Mouse (Mus musculus): Measurements from ENCODE around the gene Aaas. TPM values are rescaled to one million over a fixed set of nuclear protein-coding genes. Genes with fewer than 3 reads are reported as not detected.

Aaas gene
- polyA plus RNA-seq (2012; rRNA removed): 21.5 and 27.0 TPM in 2 replicates

DNA sequence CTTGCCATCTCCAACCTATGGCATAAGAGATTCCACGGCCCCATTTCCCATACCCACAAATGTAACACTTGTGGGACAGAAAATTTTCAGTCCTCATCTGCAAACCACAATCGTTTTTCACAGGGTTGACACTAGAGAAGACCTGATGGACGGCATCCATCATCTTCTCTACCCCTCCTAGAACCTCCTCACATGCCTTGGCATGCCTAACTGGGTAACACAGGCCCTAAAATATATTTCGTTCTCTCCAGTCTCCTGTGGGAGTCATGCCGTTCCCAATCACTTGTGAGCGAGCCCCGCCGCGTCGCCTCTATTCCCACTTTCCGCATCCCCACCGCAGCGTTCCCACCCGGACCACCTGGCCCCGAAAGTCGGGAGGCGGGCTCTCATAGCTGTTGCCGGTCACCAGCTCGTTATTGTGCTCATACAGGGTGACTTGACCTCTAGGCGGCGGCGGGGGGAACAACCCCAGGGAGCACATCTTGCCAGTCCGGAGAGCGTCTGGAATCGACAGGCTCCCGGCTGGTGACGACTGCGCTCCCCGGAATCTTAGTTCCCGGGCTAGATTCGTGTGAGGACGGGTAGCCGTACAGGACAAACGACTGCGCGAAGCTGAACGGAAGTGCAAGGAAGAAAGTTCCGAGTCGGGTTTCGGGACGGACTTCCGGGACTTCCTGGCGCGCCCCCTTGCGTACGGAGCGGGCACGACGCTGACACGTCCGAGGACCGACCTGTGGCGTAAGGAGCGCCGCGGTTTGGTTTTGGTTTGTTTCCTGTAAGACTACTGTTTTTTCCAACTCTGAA, at the start of gene Aaas:
Gene Aaas, minus strand, starts transcription at position 634 of the 804 bp plus-strand sequence.
- DNase-seq (ENCODE audit: low read depth): no peak

DNA sequence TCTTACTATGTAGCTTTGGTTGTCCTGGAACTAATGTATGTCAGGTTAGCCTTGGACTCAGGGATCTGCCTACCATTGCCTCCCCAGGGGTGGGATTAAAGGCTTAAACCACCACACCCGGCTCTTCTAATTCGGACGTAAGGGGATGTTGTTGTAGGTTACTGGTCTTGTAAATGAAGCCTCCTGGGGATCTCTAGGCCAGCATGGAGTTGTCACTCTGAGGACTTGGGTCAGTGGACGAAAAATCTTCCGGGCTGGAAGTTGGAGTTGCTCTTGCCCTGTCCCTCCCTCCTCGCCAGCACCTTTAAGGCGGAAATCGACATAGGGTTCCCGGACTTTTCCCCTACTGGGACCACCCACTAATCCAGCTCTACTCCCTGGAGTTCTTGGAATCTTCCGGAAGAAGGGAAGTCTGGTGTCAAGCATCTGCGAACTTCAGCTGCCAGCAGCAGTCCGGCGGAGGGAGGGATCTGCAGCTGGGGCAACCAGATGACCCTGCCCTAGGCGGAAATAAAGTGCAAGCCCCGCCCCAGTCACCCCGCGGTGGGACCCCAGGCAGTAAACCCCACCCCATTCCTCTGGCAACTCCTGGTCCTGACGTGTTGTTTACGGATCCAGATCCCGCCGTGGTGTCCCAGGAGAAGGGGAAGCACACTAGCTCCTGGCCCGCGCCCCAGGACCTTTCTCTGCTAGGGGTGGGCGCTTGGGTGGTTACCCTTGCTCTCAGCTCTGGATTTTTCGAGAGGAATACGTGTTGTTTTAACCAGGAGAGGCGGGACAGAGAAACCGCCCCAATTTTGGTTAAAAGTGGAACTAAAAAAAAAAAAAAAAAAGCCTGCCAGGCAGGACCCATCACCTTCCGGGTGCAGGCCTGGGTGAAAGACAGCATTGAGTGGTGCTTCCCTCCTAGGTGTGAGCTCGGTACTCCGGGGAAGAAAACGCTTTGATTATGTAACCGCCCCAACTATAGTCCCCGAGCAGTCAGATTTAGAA, 49.0 kb upstream of the Aaas start:
- no peak for DNase-seq (ENCODE audit: low read depth)

DNA sequence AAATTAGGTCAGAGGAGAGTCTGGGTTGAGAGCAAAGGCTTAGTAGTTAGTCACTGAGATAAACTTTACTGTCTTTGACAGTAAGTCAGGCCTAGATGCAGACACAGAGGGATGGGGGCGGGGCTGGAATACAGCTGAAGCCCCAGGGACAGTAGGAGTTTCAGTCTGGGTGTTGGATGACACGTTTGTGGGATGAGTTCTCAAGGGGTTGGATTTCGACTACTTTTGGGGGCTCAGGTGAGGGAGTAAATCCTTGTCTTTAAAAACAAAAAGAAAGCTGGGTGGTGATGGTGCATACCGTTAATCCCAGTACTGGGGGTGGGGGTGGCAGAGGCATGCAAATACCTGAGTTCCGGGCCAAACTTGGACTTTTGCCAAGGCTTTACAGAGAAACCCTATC, 48.1 kb upstream of the Aaas start:
- no peak for DNase-seq (ENCODE audit: low read depth)

DNA sequence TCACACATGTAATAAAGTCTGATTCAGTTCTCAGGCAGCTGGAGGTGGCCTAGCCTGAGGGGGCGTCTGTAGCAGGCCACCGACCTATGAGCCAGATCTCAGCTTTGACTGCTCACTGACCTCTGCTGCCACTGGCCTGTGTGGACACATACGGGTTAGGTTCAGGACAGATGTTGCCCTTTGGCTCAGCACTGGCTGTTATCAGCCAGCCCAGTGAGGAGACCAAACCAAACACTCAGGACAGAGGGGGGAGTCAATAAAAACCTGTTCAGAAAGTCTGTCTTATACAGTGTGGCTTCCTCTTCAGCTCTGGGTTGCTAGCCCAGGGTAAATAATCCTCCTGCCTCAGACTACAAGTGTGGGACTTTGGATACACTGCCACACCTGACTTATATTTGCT, 44.5 kb upstream of the Aaas start:
- no peak for DNase-seq (ENCODE audit: low read depth)

DNA sequence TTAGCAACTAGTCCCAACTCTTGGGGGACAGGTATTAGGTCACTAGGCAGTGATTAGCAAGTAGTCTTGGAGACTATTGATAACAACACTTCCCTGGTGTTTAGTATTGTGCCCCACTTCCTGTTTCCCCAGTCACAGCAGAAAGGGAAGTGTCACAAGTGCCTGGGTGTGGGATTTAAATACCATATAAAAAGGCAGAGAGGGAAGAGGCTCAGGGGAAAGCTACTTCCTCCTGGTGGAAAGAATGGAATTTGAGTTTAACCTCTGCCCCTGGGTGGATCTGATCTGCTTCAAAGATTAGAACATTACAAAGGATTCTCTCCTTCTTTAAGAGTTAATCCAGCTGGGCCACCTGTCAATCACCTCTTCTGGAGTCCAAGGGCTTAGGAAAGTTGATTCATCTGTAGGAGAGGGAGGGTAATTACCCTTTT, 43.0 kb upstream of the Aaas start:
- DNase-seq (ENCODE audit: low read depth): no peak

DNA sequence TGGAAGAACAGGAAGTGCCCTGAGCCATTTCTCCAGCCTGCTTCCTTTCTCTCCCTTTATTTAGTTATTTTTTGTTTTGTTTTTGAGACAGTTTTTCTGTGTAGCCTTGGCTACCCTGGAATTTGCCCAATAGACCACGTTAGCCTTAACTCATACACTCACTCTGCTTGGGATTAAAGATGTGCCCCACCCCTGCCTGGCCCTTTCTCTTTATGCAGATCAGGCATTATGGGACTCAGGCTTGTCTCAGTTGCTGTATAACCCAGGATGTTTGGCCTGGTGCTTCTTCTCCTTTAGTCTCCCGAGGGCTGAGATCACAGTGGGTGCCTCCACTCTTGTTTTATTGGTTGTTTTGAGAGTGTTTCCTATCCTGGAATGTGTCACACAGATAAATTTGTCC, 41.9 kb upstream of the Aaas start:
- DNase-seq (ENCODE audit: low read depth): no peak

DNA sequence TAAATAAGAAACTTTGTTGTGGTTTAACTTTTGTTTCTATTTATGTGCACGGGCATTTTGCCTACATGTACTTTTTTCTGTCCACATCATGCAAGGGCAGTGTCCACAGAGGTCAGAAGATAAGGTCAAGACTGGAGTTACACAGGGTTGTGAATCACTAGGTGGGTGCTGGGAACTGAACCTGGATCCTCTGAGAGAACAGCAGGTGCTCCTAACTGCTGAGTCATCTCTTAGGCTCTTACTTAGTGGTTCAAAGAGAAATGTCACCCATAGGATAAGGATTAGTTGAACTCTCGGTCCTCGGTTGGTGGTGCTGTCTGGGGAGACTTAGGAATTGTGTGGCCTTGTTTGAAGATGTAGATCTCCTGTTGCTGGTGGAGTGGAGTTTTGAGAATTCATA, 38.4 kb upstream of the Aaas start:
- no peak for DNase-seq (ENCODE audit: low read depth)

DNA sequence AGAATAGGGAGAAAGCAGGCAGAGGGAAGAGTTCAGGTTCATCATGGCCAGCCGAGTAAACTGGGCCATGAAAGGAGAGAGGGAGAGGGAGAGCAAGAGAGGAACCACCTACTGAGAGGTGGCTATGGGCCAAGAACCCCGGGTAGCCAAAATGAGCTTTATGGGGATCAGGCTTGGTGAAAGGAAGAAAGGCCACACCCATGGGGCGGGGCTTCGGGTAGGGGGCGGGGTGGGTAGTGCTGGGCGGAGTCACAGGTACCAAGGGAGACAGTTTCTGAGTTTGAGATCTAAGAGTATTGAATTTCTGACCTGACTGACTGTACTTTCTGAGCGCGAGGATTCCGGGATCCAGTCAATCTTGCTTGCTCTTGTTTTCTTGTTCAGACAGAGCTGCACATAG, 36.1 kb upstream of the Aaas start:
- DNase-seq (ENCODE audit: low read depth): no peak

DNA sequence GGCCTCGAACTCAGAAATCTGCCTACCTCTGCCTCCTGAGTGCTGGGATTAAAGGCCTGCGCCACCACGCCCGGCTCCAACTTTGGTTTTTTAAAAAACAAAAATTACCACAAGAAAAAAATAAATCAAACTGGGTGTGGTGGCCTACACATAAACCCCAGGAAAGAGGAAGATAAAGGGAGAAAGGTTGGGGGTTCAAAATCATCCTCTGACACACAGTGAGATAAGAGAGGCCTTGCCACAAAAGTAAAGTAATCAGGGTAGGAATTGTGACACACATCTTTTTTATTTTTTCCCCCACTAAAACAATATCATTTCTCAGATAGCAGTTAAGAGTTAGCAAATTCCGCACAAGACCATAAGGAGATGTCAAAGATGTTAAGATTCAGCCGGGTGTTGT, 33.1 kb upstream of the Aaas start:
- no peak for DNase-seq (ENCODE audit: low read depth)

DNA sequence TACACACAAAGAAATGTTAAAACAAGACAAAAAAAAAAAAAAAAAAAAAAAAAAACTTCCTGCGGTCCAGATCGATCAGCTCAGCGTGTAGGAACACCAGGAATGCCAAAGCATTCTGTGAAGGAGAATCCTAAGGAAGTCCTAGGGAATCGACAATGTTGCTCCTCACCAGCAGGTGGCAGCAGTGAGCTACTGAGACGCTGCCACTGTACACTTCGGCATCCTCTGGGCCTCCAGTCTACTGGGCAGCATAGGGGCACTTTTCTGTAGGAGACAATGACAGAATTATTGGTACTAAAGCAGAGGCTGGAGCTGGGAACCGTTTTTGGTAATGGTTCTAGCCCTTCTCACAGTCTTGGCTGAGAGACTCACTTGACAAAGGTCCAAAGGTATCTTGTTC, 31.0 kb upstream of the Aaas start:
- no peak for DNase-seq (ENCODE audit: low read depth)

DNA sequence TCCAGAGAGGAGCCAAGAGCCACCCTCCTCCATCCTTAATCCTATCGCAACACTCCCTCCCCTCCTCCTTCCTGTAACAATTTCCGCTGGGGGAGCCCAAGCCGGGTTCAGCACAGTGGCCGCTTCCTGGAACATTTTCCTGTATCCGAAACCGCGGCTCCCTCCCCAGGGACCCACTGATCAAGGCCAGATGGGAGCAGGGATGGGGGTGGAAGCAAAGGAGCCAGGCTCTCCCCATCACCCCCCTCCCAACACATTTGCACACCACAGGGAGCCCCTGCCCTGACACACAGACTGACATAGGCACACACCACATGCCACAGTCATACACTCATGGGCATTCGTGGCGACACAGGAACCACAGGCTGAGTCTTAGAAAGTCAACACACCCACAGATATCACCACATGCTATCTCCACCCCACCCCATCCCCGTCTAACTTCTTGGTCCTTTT, 27.3 kb upstream of the Aaas start:
- no peak for DNase-seq (ENCODE audit: low read depth)

DNA sequence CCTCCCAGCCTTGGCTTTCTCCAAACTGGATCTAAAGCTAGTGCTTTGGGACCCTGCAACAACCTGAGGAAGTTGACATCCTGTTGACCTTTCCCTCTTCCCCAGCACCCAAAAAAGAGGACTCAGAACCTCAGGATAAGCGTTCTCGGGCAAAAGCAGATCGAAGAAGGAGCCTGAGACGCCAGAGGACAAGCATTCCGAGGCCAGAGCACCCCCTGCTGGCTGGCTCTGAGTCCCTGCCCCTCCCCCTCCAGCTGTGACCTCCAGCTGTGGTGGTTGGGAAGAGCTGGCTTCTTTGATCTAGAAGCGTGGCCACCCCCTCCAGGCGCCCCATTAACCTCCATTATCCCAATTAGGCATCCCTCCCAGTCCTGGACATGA, 26.6 kb upstream of the Aaas start:
- DNase-seq (ENCODE audit: low read depth): no peak

DNA sequence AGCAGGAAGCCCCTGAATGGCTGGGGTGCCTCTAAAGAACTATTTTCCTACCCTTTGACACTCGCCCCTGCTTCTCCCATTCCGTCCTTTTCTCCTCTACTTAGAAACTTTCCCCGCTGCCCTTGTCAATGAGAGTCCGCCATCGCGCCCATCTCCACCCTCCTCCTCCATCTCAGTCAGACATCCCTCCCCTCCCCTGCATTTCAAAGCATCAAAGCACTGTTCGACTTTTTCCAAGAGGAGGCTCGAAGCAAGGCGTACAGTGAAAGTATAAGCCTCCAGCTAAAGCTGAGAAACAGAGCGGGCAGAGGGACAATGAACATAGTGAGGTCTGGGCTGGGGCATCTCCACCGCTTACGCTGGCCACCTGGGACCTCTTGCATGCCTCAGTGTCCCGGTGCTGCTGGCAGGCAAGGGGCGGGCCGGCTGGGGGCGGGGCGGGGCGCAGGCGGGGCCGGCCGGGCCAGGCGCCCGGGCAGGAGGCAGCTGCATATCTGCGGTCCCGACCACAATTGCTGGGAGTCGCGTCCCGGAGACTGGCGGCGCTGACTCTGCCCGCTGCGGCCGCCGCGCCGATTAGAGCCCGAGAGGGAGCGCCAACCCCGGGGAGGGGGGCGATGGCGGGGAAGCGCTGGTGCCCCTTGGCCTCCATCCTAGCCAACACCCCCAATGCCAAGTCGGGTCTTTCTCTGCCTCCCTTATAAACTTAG, 26.0 kb upstream of the Aaas start:
- DNase-seq (ENCODE audit: low read depth): no peak

DNA sequence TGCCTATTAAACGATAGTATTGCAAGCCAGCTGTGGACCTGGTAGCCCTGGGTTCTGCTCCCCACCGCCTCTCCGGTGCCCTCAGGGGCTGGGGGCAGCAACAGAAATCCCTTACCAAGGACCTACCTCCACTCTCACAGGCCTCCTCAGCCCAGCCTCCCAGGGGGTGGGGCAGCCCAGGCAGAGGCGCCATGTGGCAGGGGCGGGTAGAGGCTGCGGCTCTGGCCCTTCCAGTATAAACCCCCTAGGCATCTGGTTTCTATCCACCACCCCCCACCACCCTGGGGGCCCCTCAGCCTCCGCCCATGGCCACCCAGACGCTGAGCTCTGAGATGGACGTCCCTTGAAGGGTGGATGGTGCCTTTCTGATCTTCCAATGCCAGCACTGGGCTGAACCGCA, 20.2 kb upstream of the Aaas start:
- no peak for DNase-seq (ENCODE audit: low read depth)

DNA sequence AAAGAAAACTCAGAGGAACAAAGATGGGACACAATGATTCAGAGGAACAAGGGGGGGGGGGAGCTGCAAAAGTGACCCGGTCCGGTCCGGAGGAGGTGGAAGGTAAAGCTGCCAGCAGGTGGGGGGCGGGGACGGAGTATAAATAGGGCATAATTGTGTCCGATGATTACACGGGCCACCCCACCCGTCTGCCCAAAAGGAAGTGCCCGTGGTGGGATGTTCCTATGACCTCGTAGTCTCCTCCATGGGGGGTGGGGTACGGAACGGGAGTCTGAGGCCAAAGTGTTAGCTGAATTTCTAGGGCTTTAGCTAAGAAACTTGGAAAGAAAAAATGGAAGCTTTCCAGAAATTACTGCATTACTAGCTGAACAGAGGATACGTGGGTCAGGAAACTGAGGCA, 19.4 kb upstream of the Aaas start:
- DNase-seq (ENCODE audit: low read depth): no peak

DNA sequence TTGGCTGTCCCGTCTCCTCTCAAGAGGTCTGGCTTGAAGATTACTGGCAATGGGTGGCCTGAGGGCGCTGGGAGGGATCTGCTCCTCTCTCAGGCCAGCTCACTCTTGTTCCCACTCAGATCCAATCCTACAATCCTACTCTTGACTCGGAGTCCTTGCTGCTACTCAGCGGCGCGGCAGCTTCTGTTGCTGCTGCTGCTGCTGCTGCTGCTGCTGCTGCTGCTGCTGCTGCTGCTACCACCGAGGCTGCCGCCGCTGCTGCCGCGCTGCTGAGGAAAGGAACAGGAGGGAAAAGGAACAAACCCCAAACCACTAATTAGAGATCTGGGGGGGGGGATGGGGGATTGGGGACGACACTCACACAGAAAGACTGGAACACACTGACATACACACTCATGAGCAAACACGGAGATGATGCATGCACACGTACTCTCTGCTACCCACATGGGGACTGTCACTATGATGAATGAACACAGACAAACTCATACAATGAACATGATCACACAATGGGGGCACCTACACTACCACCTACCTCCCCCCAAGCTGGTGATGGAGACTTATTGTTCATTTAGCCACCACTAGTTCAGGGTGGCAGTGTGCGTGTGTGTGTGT, 16.3 kb upstream of the Aaas start, which contains the start of gene Sp7:
Gene Sp7, minus strand, starts transcription at position 450 of the 612 bp plus-strand sequence.
- DNase-seq (ENCODE audit: low read depth): no peak

DNA sequence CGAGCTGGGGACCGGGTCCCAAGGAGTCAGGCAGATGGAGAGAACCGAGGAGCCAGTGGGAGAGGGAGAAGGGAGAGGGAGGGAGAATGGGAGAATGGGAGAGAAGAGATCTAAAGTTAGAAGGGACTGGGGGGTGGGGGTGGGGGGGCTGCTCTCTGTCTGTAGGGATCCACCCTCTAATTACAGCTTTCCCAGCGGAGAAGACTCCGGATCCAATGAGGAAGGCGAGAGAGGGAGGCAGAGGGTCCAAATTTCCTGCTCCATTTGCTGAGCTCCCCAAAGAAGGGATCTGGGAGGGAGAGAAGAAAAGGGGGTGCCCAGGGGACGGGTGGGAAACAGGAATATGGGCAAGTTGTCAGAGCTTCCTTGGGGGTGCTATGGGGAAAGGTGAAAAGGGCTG, 15.7 kb upstream of the Aaas start:
- no peak for DNase-seq (ENCODE audit: low read depth)

DNA sequence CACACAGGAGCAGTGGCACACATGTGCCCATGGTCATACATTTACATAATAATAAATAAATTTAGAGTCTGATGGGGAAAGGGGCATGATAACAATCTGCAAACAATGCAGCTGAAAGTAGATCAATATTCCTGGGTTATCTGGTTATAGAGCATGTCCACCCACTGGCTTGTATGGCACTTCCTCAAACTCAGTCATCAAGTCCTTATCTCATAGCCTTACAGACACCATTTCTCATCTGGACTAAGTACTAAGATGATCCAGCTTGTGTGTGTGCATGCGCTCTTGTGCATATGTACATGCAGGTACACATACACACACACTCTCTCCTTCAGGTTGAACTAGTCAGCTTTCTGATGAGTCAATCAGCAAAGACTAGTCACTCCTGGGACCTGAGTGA, 14.1 kb upstream of the Aaas start:
- no peak for DNase-seq (ENCODE audit: low read depth)

DNA sequence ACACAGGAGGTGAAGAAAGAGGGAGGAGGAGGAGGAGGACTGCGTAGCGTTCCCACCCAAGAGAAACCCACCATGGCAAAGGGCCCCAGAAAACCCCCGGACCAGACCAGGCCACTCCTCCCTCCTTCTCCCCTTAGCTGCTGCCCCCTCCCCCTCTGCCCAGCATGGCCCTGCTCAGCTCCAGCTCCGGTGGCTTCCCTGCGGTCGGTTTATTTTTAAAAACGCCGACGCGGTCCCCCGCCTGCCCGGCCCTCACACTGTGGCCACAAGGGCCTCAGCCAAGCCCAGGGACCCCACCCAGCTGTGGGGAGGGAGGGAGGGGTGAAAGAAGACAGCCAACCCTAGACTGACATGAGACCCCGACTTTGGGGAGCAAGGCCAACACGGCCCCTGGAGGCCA, 12.1 kb upstream of the Aaas start:
- DNase-seq (ENCODE audit: low read depth): no peak

DNA sequence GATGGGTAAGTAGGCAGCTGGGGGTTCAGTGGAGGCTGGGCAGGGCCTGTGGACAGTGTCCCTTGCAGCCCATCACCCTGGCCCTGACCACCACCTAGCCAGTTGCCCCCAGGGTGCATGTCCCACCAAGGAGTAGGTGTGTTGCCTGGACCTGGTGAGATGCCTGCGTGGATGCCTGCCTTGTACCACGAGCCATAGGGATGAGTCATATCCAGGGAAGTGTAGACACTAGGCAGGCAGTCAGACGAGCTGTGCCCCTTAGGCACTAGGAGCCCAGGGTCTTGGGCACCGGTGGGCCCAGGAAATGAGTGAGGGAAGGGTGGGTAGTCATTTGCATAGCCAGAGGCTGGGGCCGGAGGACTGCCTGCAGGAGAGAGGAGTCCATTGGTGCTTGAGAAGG, 8.3 kb upstream of the Aaas start:
- no peak for DNase-seq (ENCODE audit: low read depth)

DNA sequence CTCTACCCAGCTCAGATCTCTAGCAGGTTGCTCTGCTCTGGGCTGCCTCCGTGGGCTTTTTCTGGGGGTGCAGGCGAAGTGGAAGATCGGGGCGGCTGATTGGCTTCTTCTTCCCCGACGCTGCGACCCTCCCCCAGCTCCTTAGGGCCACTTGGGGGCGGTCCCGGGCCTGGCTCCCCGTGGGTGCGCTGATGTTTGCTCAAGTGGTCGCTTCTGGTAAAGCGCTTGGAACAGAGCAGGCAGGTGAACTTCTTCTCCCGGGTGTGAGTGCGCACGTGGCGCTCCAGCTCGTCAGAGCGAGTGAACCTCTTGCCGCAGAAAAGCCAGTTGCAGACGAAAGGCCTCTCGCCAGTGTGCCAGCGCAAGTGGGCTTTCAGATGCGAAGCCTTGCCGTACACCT, 7.6 kb upstream of the Aaas start:
- DNase-seq (ENCODE audit: low read depth): no peak

Data from gonadal fat pad, adult 2 months (tissue).